Mouse (Mus musculus) kidney, postnatal 25 days (tissue): ENCODE results near the gene Kxd1.

Source experiments
- DNase-seq, 2 experiments: peaks; one replicate each; pipeline ENCODE4 v3.0.0; 2021; ENCODE audit warnings: mixed read lengths in 2 of 2

The Kxd1 gene

DNA sequence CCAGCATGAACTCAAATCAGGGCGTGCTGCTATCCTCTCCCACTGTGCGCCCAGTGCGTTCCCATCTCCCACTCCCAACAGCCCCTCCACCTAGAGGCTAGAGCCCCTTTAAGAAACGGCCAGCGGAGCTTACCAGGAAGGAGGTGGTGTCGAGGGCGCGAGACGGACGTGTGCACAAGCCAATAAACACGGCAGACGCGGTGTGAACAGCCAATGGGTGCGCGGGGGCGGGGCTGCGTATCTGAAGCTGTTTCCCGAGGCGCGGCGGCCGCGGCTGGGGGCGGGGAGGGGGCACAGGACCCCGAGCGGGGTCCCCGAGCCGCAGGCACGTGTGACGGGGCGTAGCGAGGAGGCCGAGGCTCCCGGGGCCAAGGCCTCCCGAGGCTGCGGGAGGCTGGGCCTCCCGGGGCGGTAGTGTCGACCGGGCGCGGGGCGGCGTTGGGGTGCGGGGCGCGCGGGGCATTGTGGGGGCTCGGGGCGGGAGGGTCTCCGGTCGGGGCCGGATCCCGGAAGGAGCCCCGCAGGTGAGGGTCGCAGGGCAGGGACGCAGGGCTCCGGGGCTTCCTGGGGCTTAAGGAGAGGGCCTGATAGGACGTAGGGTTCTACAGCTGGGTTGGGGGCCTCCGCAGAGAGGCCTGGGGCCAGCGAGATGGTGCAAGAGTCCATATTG, at the start of gene Kxd1, which contains the start of gene Fkbp8:
Kxd1 (minus strand) TSS at position 445 of the 670 bp plus-strand sequence.
Fkbp8 (plus strand) TSS at position 213 of the 670 bp plus-strand sequence.
- DNase-seq = peak; percentile 99

GRCm38 (mm10) chr8:70577207-70577606, 49.5 kb upstream of the Kxd1 start:
- no peak for DNase-seq

DNA sequence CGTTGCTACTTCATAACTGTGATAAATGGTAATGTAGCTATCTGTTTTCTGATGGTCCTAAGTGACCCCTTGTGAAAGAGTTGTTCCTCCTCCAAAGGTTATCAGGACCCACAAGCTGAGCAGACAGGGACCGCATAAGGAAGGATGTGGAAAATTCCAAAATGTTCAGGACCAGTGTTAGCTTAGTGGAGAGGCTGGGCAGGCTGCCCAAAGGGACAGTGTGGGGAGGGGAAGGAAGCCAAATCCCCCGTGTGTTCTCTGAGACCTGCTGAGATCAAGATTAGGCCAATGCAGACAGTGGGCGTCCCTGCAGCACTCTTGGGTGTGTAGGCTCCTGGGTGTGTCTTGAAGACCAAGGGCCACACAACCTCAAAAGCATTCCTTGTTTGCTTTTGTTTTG, 47.2 kb upstream of the Kxd1 start:
- peak; percentile 90 to 91 for DNase-seq

DNA sequence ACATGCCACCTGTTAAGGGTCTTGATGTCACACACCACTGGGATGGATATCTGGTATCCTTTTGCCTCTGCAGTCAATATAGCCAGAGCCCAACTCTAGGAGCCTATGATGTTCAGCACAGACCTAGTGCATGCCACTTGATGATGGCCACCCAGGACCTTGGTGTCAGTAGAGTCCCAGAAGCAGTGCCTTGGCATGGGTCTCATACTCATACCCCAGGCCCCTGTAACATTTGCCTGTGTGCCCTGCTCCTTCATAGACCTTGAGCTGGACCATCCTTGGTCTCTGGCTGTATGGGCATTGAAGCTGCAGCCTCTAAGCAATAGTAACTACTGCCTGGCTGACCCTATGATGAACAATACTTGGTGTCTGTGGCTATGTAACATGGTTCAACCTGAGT, 46.5 kb upstream of the Kxd1 start:
- DNase-seq = no peak

- no peak for DNase-seq
Measured at GRCm38 (mm10) chr8:70570990-70571389, 43.2 kb upstream of the Kxd1 start.

DNA sequence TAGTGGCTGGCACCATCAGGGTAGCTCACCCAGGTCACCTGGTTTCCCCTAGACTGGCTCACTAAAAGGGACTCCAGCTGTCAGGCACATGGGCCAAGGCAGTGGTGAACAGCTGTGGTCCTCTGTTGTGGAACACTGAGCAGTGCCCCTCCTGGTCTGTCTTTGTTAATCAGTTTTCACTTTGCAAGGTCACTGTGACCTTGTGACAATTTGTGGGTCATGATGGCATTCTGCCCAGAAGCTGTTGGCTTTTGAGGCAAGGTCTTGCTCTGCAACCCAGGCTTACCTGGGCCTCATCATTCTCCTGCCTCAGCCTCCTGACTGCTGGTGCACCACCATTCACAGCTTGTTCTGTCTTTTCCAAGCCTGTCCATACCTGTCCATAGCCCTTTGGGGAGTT, 42.6 kb upstream of the Kxd1 start:
- DNase-seq = peak in 1 of 2 experiments; percentile 45

DNA sequence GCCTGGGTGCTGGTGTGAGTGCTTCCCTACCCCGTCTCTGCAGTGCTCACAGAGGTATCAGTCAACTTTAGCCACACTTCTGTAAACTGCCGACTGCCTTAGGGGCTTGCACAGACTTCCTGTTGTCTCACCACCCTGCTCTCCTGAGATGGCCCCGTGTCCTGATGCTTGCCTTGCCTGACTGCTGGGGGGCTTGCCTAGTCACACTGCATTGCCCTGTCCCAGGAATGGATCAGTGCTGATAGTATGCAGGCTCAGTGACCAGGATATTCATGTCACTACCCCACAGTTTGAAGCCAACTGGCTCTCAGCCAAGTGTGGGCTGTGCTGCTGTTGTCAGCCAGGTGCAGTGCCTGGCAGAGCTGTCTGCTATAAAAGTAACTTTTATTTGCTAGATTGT, 37.8 kb upstream of the Kxd1 start:
- peak; percentile 77 to 82 for DNase-seq

- no peak for DNase-seq
Measured at GRCm38 (mm10) chr8:70564696-70565235, 37.0 kb upstream of the Kxd1 start.

DNA sequence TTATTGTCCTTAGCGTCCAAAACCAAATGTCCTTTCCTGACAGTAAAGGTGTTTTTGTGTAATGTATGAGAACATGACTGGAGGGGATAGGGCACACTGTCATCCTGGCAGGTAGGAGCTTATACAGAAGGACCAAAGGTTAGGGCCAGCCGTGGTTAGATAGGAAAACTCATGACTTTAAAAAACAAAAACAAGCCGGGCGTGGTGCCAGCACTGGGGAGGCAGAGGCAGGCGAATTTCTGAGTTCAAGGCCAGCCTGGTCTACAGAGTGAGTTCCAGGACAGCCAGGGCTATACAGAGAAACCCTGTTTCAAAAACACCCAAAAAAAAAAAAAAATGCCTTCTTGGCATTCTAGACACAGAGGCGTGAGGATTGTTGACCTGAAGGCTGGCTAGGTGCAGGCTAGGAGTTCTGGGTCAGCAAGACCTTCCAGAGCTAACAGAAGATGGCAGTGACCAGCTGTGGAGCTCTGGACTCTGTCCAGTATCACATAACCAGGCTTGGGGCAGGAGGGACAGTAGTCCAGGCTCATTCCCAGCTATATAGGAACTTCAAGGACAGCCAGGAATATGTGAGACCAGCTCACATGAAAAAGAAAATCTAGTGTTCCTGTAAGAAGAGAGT, 36.1 kb upstream of the Kxd1 start:
- no peak for DNase-seq

- DNase-seq = no peak
Measured at GRCm38 (mm10) chr8:70562802-70563201, 35.0 kb upstream of the Kxd1 start.

- DNase-seq = peak; percentile 55 to 80
Measured at GRCm38 (mm10) chr8:70561809-70562535, 34.2 kb upstream of the Kxd1 start.

DNA sequence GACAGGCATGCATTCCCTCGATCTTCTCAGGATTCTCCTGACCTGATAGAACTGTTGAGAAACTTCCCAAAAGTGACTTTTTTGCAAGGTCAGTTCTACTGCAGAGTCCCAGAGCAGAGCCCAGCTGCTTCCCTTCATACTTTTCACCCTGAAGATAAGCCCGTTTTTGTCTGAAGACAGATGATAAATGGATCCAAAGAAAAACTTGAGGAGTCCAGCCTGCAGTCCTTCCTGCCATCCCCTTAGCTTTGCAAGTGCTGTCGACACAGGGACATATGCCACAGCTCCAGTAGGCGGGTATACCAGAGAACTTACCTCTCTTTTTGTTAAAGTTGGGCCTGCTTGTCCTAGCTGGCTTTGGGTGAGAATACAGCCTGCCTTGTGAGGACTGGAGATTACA, 33.6 kb upstream of the Kxd1 start:
- DNase-seq = no peak

DNA sequence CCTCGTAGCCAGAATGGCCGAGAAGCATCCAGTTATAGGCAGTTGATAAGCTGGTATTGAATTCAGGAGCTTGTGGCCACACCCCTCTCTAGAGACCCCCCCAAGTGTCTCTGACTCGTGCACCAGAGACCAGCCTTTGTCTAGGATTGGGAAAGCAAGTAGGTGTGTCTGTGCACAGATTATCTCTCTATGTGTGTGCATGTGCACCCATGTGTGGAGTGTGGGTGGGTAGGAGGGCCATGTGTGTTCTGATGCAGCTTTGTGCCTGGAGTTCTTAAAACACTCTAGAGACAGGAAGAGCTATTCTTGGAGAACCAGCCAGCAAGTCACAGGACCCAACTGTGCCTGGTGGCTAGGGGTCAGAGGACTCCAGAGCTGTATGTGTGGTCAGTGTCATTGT, 32.8 kb upstream of the Kxd1 start:
- DNase-seq = no peak

DNA sequence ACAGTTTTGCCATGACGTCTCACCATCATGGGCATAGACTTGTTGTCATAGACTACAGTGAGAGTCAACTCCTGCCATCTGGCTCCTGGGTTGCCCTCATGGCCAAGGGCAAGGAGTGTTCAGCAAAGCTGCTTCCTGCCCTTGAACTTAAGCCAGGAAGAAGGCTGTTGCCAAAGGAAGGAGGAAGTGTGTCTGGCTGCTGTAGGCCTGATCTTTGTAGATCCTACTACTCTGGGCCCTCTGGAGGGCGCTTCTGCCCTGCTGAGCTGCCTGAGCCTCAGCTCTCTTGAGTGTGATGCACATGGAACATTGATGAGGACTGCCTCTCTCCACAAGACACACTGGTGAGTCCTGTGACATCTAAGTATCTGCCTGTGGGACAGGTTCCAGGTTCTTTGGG, 32.3 kb upstream of the Kxd1 start:
- DNase-seq = peak; percentile 76 to 88

- DNase-seq = no peak
Measured at GRCm38 (mm10) chr8:70558983-70559382, 31.2 kb upstream of the Kxd1 start.

DNA sequence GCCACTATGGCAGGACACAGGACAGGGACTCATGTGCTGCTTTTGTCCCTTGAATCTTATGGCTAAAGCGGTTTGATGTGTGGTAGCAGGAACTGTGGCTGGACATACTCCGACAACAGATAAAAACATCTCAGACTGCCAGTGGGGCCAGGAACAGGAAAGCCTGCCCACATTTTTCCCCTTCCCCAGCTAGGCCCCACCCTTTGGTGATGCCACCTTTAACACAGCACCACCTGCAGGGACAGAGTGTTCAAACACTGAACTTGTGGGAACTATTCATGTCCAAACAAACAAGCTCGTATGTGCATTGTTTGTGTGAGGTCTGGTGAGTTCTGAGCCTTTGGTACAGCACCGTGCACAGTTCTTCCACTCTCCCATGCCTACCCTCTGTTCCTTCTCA, 30.6 kb upstream of the Kxd1 start:
- peak; percentile 33 to 55 for DNase-seq

DNA sequence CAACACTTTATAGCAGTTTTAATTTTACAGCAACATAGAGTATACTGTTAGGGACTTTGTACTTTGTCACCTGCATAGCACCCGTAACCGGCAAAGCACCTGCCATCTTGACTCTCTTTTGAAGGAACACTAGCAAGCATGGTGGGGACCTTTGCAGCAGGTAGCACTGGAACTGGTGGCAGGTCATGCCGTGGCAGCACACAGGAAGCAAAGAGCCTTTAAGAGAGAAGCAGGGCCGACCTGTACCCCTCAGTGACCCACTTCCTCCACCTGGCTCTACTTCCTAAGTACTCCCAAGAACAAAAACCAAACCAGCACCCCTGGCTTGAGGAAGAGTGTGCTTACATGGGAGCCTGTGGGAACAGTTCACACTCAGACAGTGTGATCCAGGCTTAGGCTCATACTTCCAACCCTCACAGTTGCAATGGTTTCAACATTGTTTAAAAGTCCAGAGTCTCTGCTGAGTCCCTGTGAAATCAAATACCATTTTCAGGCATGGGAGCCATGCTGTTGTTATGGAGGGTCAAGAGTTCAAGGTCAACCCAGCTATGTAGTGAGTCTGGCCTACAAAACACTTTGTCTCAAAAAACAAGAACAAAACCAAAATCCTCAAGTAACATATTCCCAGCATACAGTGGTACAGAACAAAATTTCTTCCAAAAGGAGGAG, 27.5 kb upstream of the Kxd1 start:
- no peak for DNase-seq

- DNase-seq = peak; percentile 79 to 83
Measured at GRCm38 (mm10) chr8:70553740-70554139, 26.0 kb upstream of the Kxd1 start.

DNA sequence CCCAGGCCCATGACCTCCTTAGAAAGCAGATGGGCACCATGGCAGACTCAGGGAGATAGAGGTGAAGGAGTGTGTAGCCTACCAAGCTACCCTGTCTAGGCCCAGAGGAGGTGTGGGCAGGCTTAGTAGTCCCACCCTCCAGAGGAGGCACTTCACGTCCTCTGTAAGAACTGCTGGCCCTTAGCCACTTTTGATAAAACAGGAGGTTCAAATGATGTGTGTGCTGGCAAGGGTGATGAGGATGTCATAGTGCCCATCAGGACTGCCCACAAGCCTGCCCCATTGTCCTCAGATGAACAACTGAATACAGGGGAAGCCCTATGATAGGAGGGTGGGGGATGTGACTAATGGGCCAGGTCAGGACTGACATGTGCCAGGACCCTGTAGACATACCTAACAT, 25.1 kb upstream of the Kxd1 start:
- DNase-seq = no peak

DNA sequence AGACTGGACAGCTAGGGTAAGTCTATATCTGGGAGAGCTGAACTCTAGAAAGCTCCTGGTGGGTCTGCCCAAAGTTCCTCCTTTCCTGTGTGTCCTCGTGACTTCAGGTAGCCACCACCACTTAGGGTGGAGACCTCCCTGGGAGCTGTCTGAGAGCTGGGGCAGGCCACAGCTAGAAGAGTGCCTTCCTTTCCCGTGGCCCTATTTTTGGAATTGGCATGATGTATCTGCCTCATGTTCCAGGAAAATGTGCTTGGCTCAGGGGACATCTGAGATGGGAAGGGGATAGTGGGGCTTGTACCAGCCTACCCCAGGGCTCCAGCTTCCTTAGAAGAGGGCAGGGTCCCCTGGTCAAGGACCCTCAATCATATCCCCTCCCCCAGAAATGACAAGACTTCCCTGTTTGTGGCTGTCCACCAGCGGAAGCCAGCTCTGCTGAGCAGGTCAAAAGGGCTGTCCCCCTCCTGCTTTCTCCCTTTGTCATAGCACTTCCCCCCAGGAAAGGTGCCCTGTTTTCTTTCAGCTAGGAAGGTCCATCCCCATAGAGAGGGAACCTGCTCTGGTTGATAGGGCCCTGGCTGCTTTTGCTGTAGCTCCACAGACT, 23.9 kb upstream of the Kxd1 start:
- DNase-seq = no peak

- no peak for DNase-seq
Measured at GRCm38 (mm10) chr8:70549412-70550184, 21.8 kb upstream of the Kxd1 start.

DNA sequence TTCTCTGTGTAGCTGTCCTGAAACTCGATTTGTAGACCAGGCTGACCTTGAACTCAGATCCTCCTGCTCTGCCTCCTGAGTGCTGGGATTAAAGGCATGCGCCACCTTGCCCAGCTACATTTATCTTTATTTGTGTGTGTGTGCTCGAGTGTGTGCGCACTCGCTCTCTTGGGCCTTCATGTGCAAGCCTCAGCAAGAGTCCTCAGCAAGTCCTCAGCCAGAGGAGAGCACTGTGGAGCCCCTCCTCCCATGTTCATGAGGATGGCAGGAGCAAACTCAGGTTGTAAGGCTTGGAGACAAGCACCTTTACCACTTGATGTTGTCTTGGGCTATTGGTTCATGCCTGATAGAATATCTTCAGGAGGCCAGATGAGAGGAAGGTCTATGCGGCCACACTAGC, 20.0 kb upstream of the Kxd1 start:
- DNase-seq = no peak
